Mouse (Mus musculus) stomach, embryonic 16.5 days (tissue): ENCODE data around the gene Musk. TPM values are rescaled to one million over a fixed set of nuclear protein-coding genes. Genes with fewer than 3 reads are reported as not detected.

Source experiments
- ATAC-seq: fragments of 200-750 bp; cut with Nextera tagmentation; 2 replicates; pipeline ENCODE4 v1.8.0; 2017; ENCODE audit warnings: moderate number of reproducible peaks, moderate TSS enrichment; ENCODE audit not compliant: insufficient read depth, low FRiP score
- H3K27ac ChIP-seq: fragments of 300-500 bp; sonication (generic); 2 replicates; pipeline ENCODE4 v1.5.1; 2014; ENCODE audit warnings: low read length
- H3K27me3 ChIP-seq: fragments of 300-500 bp; sonication (generic); 2 replicates; pipeline ENCODE4 v1.6.1; 2014; ENCODE audit warnings: low read length, control low read depth, mixed read lengths; ENCODE audit not compliant: control insufficient read depth, insufficient read depth
- H3K36me3 ChIP-seq: fragments of 300-500 bp; sonication (generic); 2 replicates; pipeline ENCODE4 v1.6.1; 2014; ENCODE audit warnings: low read length; ENCODE audit not compliant: control insufficient read depth, insufficient read depth
- H3K4me1 ChIP-seq: fragments of 300-500 bp; sonication (generic); 2 replicates; pipeline ENCODE4 v1.6.1; 2014; ENCODE audit warnings: low read length, control low read depth, mixed read lengths; ENCODE audit not compliant: control insufficient read depth, insufficient read depth
- H3K4me2 ChIP-seq: fragments of 300-500 bp; sonication (generic); 2 replicates; pipeline ENCODE4 v1.6.1; 2014; ENCODE audit warnings: low read depth, low read length, mixed read lengths
- H3K4me3 ChIP-seq: fragments of 300-500 bp; sonication (generic); replicated peaks from 2 replicates; pipeline ENCODE4 v1.5.1; 2014; ENCODE audit warnings: mild to moderate bottlenecking, low read length
- H3K9ac ChIP-seq: fragments of 300-500 bp; sonication (generic); 2 replicates; pipeline ENCODE4 v1.6.1; 2014; ENCODE audit warnings: low read length
- H3K9me3 ChIP-seq: fragments of 300-500 bp; sonication (generic); replicated peaks from 2 replicates; pipeline ENCODE4 v1.6.1; 2016; ENCODE audit warnings: low read length, control low read depth; ENCODE audit not compliant: control insufficient read depth
- WGBS: fragments of 180-500 bp; shearing (Covaris S2); extraction: QIAGEN DNeasy Blood & Tissue Kit; methylation state at CpG from one replicate; pipeline ENCODE4 v1.1.7; 2014; 5-methylcytosine and 5-hydroxymethylcytosine counted together
- polyA plus RNA-seq: library from polyadenylated mRNA; unstranded; fragments of >200 nt; fragmentation: Nextera tagmentation; extraction: Ambion mirVana; gene quantifications from 2 replicates; pipeline ENCODE4 v1.2.1, GENCODE M21; 2015

Gene Musk
- polyA plus RNA-seq, 1 experiment from 2014 or later = 1.2 TPM

GRCm38 (mm10) chr4:58270956-58271355 is 14.8 kb upstream of the Musk start:
- Histone ChIP-seq H3K4me3 (no peak overlapping the region), H3K4me1 (peaks cover 6% of the 10 kb centered on the region; the same call in 1 of the 2 replicates), H3K4me2 (no peak overlapping the region), H3K27ac (peak overlapping the region; percentile 2; the same call in 1 of the 2 replicates), H3K9ac (no peak overlapping the region), H3K9me3 (no peaks in the 10 kb centered on the region), H3K27me3 (no peaks in the 10 kb centered on the region), H3K36me3 (no peaks in the 10 kb centered on the region)
- no peak for ATAC-seq
- WGBS = 92% methylated on average over 1 of the region's 1 CpGs

- Histone ChIP-seq H3K9me3 (no peaks in the 10 kb centered on the region), H3K4me1 (peaks cover 6% of the 10 kb centered on the region; the same call in 1 of the 2 replicates), H3K4me2 (no peak overlapping the region), H3K27ac (peak overlapping the region; percentile 72), H3K9ac (no peak overlapping the region), H3K36me3 (no peaks in the 10 kb centered on the region), H3K4me3 (no peak overlapping the region), H3K27me3 (no peaks in the 10 kb centered on the region)
- 37% methylated on average over 10 of the region's 10 CpGs for WGBS
- ATAC-seq = peak; percentile 72
Measured at GRCm38 (mm10) chr4:58271504-58272162, 14.1 kb upstream of the Musk start.

GRCm38 (mm10) chr4:58275261-58275895 is 10.4 kb upstream of the Musk start:
- no peak overlapping the region for H3K27ac ChIP-seq
- no peak overlapping the region for H3K4me3 ChIP-seq
- no peak overlapping the region for H3K9ac ChIP-seq
- H3K36me3 ChIP-seq = no peaks in the 10 kb centered on the region
- ATAC-seq = no peak
- H3K9me3 ChIP-seq = no peaks in the 10 kb centered on the region
- H3K4me1 ChIP-seq = peaks cover 6% of the 10 kb centered on the region; the same call in 1 of the 2 replicates
- H3K27me3 ChIP-seq = no peaks in the 10 kb centered on the region
- no peak overlapping the region for H3K4me2 ChIP-seq
- 49% methylated on average over 8 of the region's 8 CpGs for WGBS

GRCm38 (mm10) chr4:58278368-58278767 is 7.4 kb upstream of the Musk start:
- H3K27ac ChIP-seq = peak overlapping the region; percentile 90; the same call in 1 of the 2 replicates
- peak; percentile 89 for ATAC-seq
- 62% methylated on average over 6 of the region's 6 CpGs for WGBS
- H3K27me3 ChIP-seq = no peaks in the 10 kb centered on the region
- no peak overlapping the region for H3K9ac ChIP-seq
- no peaks in the 10 kb centered on the region for H3K36me3 ChIP-seq
- no peak overlapping the region for H3K4me3 ChIP-seq
- H3K4me2 ChIP-seq = no peak overlapping the region
- H3K9me3 ChIP-seq = no peaks in the 10 kb centered on the region
- no peaks in the 10 kb centered on the region for H3K4me1 ChIP-seq

GRCm38 (mm10) chr4:58280121-58280520 is 5.6 kb upstream of the Musk start:
- no peak overlapping the region for H3K27ac ChIP-seq
- H3K9me3 ChIP-seq = no peaks in the 10 kb centered on the region
- H3K36me3 ChIP-seq = no peaks in the 10 kb centered on the region
- H3K4me3 ChIP-seq = no peak overlapping the region
- H3K4me1 ChIP-seq = no peaks in the 10 kb centered on the region
- no peak overlapping the region for H3K9ac ChIP-seq
- no peak for ATAC-seq
- no peak overlapping the region for H3K4me2 ChIP-seq
- no peaks in the 10 kb centered on the region for H3K27me3 ChIP-seq
- 87% methylated on average over 2 of the region's 2 CpGs for WGBS

- WGBS = 40% methylated on average over 9 of the region's 9 CpGs
Measured at GRCm38 (mm10) chr4:58286368-58287090, 769 bp downstream of the Musk start.

GRCm38 (mm10) chr4:58288753-58289152 is 3.0 kb downstream of the Musk start:
- no peaks in the 10 kb centered on the region for H3K36me3 ChIP-seq
- no peak overlapping the region for H3K27ac ChIP-seq
- H3K4me2 ChIP-seq = no peak overlapping the region
- peaks cover 7% of the 10 kb centered on the region; the same call in 1 of the 2 replicates for H3K4me1 ChIP-seq
- H3K27me3 ChIP-seq = no peaks in the 10 kb centered on the region
- 62% methylated on average over 5 of the region's 5 CpGs for WGBS
- no peak overlapping the region for H3K9ac ChIP-seq
- H3K9me3 ChIP-seq = no peaks in the 10 kb centered on the region
- H3K4me3 ChIP-seq = no peak overlapping the region
- ATAC-seq = no peak

More at GRCm38 (mm10) chr4:58286368-58287090, 769 bp downstream of the Musk start:
- peak; percentile 64; the same call in 1 of the 2 replicates for ATAC-seq
- H3K27ac ChIP-seq = peak overlapping the region; percentile 38; the same call in 1 of the 2 replicates
- no peaks in the 10 kb centered on the region for H3K27me3 ChIP-seq
- no peaks in the 10 kb centered on the region for H3K36me3 ChIP-seq
- H3K4me2 ChIP-seq = peak overlapping the region; percentile 9
- H3K9me3 ChIP-seq = no peaks in the 10 kb centered on the region
- no peak overlapping the region for H3K4me3 ChIP-seq
- H3K4me1 ChIP-seq = peaks cover 7% of the 10 kb centered on the region; the same call in 1 of the 2 replicates
- no peak overlapping the region for H3K9ac ChIP-seq

GRCm38 (mm10) chr4:58291828-58292227 is 6.1 kb downstream of the Musk start:
- H3K9me3 ChIP-seq = no peaks in the 10 kb centered on the region
- H3K4me2 ChIP-seq = no peak overlapping the region
- peaks cover 6% of the 10 kb centered on the region; the same call in 1 of the 2 replicates for H3K4me1 ChIP-seq
- ATAC-seq = no peak
- no peaks in the 10 kb centered on the region for H3K36me3 ChIP-seq
- H3K27ac ChIP-seq = no peak overlapping the region
- H3K9ac ChIP-seq = no peak overlapping the region
- WGBS = 45% methylated on average over 1 of the region's 1 CpGs
- no peak overlapping the region for H3K4me3 ChIP-seq
- no peaks in the 10 kb centered on the region for H3K27me3 ChIP-seq

GRCm38 (mm10) chr4:58293099-58293498 is 7.3 kb downstream of the Musk start:
- H3K4me2 ChIP-seq = no peak overlapping the region
- no peak overlapping the region for H3K9ac ChIP-seq
- 0 out of 2 replicates have a peak, but pooled peaks cover 4% of the 10 kb centered on the region for H3K4me1 ChIP-seq
- H3K9me3 ChIP-seq = no peaks in the 10 kb centered on the region
- no peaks in the 10 kb centered on the region for H3K36me3 ChIP-seq
- H3K27ac ChIP-seq = no peak overlapping the region
- 75% methylated on average over 3 of the region's 3 CpGs for WGBS
- no peak for ATAC-seq
- no peaks in the 10 kb centered on the region for H3K27me3 ChIP-seq
- H3K4me3 ChIP-seq = no peak overlapping the region
